Mouse (Mus musculus): ENCODE results near the gene Elf1.

Gene Elf1

DNA sequence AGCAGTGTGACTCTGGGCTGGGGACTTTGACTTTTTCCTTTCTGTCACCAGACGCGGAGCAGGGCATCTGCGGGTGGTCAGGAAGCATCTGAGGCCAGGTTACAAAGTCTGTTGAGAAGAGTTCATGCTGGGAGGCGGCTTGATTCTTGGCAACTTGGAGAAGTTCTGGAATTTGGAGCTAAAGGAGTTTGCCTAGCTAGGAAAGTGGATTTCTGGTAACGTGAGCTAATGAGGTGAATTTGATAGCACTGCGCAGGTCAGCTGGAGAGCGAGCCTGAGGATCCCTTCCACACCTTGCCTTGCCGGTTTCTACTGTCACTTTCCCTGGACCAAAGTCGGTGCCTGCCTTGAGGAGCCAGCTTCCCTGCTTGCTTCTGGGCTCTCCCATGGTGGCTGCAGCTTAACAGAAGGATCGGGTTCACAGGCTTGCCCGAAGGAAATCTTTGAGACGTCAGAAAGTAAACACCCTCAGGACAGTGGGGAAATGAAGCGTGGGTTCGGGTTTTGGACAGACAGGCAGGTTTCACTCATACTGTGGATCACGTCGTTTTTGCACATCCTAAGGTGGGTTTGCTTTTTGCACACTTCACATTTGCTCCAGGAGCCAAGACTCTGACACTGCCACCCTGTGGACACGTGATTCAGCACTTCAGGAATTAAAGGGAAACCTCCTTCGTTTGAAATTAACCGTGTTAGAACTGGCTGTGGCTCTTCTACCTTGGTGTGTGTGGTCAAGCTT lies 6.2 kb downstream of the Elf1 start:
- in situ Hi-C loops (cut with MboI; ENCODE audit: unreplicated experiment in 2 of 2) = loop anchor here in 1 of 2 experiments (10.0 kb wide), 1 partner anchor 78 kb away; no protein-coding TSS in a partner anchor

DNA sequence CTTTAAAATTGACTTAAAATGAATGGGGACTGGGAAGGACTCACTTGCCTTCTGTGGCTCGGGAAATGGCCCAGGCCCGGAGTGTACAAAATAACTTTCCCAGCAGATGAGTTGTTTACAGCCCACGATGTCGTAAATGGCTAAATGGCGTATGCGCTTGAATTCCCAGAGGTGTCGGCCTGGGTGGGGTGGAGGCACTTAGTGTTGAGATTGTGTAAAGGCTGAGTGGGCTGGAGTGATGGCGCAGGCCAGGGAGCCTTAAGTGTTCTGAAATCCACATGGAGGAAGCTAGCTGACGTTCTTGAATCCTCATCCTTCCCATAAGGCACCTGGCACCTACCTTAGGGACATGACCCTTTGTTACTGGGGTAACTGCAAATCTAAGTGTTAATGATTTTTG lies 7.5 kb downstream of the Elf1 start:
- in situ Hi-C loops (cut with MboI; ENCODE audit: unreplicated experiment in 2 of 2) = loop anchor here in 1 of 2 experiments (10.0 kb wide), 1 partner anchor 76 kb away; no protein-coding TSS in a partner anchor

DNA sequence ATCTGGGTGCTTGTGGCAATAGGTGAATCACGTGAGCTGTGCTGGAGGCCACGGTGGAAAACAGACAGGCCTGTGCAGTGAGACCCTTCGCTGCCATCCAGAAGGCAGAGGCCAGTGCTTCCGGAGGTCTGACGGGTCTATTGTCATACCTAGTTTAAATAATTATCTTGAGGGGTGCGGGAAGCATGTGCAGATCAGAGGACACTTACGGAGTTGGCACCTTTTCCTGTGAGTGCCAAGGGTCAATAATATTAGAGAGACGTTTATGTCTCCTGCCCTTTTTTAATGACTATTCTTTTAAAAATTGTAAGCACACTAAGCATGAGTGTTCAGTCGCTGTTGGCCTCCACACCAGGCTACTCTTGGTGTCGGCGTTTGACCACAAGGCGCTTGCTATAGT lies 8.2 kb downstream of the Elf1 start:
- in situ Hi-C loops (cut with MboI; ENCODE audit: unreplicated experiment in 2 of 2) = loop anchor here in 1 of 2 experiments (10.0 kb wide), 1 partner anchor 76 kb away; no protein-coding TSS in a partner anchor

DNA sequence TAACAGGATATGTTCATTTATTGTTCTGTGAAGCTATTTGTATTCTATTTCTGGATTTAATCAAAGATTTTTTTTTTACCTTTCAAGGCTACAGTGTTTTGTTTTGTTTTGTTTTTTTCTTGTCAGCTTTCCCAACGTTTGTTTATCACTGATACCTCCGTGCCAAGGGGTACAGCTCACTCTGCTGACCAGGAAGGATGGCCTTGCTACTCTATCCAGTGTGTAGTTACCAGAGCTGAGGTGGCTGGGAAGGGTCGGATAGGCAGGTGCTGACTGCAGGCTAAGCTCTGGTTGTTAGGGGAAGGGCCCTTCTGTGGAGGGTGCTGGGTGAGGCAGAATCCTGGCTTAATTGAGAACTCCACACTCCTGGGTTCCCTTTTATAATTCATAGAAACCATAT lies 9.3 kb downstream of the Elf1 start:
- in situ Hi-C loops (cut with MboI; ENCODE audit: unreplicated experiment in 2 of 2) = no loop called here

DNA sequence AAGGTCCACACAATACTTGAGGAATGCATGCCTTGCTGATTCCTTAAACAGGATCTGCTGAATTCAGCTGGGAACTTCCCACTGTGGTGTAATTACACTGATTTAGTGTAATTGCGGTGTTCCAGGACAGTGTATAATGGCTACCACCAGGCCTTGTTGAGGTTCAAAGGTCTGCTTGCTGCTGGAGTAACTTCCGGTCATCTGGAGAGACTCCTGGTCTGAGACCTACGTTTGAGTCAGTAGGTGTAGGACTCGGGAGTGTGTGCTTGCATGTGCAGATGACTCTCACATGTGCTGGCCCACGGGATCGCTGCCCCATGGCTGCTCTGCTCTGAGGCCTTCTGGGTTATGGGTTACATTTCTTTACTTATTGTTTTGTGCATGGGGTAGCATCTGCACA lies 13.4 kb downstream of the Elf1 start:
- in situ Hi-C loops (cut with MboI; ENCODE audit: unreplicated experiment in 2 of 2) = no loop called here

DNA sequence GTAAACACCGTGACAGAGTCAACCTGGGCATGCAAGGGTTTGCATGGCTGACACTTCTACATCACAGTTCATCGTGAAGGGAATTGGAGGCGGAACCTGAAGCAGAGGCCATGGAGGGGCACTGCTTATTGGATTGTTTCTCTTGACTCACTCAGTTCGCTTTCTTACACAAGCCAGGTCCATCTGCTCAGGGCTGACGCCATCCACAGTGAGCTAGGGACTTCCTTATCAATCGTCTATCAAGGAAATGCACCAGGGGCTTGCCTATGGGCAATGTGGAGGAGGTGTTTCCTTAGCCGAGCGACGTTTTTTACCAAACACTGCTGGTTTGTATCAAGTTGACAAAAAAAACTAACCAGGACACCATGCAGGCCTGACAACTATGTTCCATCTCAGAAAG lies 18.3 kb downstream of the Elf1 start:
- in situ Hi-C loops (cut with MboI; ENCODE audit: unreplicated experiment in 2 of 2) = no loop called here

DNA sequence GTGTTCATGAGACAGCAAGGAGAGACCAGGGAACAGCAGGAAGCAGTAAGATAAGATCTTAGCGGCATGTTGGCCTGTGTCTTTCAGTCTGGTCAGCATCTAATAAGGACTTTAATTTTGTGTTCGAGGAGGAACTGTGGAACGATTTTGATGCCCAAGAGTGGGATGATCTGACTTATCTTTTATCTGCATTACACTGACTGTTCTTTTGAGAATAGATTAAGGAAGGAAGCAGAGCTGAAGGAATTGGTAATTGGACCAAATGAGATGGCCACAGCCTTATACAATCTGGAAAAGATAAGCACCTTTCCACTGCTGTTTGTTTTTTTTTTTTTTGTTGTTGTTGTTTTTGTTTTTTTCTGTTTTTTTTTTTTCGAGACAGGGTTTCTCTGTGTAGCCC lies 19.8 kb downstream of the Elf1 start:
- in situ Hi-C loops (cut with MboI; ENCODE audit: unreplicated experiment in 2 of 2) = no loop called here

DNA sequence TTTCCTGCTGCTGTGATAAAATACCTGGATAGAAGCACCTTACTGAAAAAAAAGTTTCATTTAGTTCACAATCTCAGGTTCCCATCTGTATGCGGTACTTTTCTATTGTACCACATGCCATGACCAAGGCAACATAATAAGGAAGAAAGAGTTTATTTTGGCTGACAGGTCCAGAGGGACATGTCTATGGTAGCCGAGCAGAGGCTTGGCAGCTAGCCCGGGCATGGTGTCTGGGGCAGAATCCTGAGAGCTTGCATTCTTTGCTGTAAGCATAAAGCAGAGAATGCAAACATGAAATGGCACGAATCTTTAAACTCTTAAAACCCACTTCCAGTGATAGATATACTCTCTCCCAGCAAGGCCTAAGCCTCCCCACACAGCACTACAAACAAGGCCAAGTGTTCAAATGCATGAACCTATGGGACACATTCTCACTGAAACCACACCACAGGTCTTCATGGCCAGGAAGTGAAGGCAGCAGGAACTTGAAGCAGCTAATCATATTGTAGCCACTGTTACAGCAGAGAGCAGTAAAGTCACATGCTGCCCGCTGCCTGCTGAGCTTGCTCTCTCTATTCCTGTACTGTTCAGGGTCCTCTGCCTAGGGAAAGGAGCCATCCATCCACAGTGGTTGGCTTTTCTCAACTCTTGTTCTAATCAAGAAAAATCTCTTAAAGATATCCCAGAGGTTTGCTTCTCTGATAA lies 22.5 kb downstream of the Elf1 start:
- in situ Hi-C loops (cut with MboI; ENCODE audit: unreplicated experiment in 2 of 2) = no loop called here

DNA sequence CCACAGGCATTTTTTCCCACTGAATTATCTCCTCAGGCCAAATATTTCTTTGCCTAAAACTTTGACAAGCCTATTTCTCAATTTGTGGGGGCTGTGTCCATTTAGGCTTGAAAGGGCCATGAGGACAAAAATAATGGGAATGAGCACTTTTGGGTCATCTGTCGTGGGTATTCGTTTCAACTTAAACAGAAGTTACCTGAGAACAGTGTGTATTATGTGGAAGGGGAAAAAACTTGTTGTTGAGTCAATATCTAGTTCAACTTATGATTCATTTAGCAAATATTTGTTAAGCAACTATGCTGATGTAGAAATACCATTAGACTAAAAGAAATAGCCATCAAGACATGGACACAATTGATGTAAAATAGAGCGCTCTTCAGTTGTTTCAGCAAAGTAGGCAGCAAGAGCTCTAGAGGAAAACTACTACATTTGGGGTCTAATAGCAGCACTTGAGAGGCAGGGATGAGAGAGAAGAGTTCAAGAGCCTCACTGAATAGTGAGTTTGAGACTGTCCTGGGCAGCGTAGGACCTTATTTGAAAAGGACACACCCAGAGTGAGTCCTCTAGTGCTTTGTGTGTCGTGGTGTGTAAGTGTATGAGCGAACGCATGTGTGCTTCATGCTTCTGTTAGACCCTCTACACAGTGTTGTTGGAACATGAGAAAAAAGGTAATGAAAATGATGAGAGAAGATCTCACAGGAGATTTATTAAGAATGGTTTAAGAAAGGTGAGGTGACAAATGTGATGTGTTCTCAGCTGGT lies 23.4 kb downstream of the Elf1 start:
- in situ Hi-C loops (cut with MboI; ENCODE audit: unreplicated experiment in 2 of 2) = no loop called here

DNA sequence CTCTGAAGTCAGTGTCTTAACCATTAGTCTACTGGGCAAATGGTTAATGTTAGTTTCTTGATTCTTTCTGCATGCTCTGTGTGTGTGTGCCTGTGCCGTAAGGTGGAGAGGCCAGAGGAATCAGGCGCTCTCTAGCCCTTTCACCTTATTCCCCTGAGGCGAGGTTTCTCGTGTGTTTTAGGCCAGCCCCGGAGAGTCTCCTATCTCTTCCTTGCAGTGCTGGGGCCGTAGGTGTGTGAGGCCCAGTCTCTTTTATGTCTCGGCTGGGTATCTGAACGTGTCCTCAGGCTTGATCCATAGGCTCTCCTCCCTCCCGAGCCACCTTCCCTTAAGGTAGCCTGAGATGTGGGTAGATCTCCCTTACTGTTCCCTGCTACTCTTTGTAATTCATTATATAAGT lies 25.2 kb downstream of the Elf1 start:
- in situ Hi-C loops (cut with MboI; ENCODE audit: unreplicated experiment in 2 of 2) = no loop called here

DNA sequence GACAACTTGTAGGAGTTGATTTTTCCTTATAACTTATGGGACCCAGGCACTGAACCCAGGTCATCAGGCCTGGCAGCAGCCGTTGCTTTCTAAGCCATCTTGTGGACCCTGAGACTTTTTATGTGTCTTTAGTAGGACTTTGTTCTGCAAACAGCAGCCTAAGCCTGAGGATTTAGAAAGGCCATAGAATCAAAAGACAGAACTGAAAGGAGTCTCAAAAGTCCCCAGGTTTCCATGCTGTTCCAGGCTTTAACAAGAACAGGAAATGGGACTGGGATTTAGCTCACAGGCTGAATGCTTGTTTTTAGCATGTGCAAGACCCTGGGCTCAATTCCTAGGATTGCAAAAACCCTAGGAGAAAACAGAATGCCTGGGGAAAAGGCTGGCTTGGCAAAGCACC lies 26.9 kb downstream of the Elf1 start:
- in situ Hi-C loops (cut with MboI; ENCODE audit: unreplicated experiment in 2 of 2) = no loop called here

DNA sequence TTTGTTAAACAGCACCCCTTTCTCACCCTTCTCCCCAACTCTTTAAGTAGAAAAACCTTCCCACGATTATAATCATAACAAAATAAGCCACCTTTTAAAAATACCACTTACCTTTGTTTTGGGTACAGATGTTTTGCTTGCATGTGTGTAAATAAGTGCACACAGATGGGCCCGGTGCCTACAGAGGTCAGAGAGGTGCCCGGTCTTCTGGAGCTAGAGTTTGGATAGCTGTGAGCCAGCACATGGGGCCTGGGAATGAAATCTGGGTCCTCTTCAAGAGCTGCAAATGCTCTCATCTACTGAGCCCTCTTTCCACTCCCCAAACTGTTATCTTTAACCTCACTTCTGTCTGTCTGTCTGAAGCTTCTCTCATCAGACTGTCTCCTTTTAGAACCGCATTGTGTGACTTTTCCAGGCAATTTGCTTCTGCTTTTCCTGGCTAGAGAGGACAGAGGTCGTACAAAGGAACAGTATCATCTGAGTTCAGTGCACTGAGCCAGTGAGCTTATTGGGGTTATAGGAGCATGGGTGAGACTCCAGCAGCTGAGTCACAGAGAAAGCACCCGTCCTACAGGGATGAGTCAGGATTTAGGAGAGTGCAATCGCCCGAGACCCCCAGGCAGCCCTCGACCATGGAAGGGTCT lies 27.8 kb downstream of the Elf1 start:
- in situ Hi-C loops (cut with MboI; ENCODE audit: unreplicated experiment in 2 of 2) = no loop called here

DNA sequence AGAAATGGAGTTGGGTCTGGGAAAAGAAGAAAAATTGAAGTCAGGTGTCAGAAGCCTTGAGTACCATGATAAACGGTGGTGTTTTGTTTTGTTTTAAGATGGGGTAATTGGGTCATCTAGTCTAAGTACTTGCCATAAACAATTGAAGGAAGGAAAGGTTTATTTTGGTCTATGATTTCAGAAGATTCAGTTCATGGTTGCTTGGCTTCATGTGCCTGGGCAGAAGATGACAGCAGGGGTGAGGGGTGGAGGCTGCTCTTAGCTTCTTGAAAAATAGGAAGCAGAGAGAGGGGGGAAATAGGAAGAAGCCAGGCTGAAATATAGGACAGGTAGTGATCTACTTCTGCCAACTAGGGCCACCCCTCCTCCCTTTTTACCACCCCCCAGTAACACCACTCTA lies 30.5 kb downstream of the Elf1 start:
- in situ Hi-C loops (cut with MboI; ENCODE audit: unreplicated experiment in 2 of 2) = no loop called here

DNA sequence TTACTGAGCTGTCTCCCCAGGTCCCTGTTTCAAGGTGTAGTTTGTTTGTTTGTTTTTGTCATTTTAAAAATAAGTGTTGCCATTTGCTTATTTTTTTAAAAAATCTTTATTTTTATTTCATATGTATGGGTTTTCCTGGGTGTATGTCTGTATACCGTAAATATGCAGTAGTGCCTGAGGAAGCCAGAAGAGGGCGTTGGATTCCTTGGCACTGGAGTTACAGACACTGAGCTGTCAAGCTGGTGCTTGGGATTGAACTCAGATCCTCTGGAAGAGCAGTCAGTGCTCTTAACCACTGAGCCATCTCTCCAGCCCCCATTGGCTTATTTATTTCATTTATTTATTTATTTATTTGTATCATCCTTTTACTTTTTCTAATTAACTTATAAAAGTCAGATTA lies 33.0 kb downstream of the Elf1 start:
- in situ Hi-C loops (cut with MboI; ENCODE audit: unreplicated experiment in 2 of 2) = no loop called here

DNA sequence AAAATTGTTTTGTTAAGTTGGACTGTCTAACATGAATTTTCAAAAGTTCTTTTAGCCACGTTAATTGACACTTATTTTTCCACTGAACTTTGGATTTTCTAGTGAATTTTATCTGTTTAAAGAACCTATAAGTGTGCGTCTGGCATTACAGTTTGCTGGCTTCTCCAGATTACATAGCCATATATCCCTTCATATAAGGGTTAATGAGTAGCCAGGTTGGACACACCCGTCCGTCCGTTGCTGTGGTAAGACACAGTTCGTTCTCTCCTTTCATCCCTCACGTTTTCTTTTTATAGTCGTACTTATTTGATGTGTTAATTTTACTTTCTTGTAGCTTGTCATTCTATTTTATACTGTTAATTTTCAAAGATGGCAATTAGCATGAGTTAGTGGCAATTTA lies 34.1 kb downstream of the Elf1 start:
- in situ Hi-C loops (cut with MboI; ENCODE audit: unreplicated experiment in 2 of 2) = no loop called here

DNA sequence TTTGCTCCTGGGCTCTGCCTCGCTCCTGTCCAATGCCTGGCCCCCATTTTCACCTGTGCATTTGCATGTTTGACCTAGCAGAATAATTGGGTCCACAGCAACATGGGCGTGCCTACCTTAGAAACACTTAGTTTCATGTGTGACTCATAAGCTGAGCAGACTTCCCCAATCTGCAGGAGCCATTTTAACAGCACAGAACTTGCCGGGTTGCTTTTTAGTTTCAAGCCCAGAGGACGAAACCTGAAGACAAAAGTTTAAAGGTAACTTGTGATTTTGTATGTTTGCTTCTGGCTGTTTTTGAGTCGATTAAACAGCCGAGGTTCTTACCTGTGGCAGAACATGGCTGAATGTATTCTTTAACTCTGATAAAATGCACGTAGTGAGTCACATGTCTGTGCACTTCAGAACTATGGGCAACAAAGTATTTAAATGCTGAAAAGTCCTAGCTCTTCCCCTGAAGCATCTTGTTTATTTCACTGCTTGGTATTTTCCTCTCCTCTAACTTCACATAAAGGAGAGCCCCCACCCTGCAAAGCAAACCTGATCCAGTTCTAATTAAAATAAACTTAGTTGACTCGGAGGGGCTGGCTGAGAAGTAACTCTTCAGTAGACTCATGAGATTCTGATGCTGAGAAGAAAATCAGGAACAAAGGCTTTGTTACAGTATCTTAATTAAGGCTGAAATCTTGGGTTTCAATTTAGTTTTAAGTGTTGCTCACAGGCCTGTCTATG lies 34.7 kb downstream of the Elf1 start:
- in situ Hi-C loops (cut with MboI; ENCODE audit: unreplicated experiment in 2 of 2) = no loop called here

DNA sequence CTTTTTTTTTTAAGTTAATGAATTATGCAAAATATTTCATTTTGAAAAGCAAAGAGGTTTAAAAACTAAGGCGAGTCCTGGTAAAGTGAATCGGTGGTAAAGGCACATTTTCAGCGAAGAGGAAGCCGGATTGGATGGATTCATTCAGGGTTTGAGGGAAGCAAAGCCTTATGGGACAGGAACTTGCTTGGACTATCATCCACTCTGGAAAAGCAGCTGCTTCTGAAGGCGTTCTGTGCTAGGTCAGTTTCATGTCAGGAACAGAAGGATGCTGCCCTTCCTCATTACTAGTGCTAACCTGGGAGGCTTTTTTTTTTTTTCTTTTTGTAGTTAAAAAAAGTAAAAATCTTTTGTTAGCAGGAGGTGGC lies 35.2 kb downstream of the Elf1 start:
- in situ Hi-C loops (cut with MboI; ENCODE audit: unreplicated experiment in 2 of 2) = no loop called here

DNA sequence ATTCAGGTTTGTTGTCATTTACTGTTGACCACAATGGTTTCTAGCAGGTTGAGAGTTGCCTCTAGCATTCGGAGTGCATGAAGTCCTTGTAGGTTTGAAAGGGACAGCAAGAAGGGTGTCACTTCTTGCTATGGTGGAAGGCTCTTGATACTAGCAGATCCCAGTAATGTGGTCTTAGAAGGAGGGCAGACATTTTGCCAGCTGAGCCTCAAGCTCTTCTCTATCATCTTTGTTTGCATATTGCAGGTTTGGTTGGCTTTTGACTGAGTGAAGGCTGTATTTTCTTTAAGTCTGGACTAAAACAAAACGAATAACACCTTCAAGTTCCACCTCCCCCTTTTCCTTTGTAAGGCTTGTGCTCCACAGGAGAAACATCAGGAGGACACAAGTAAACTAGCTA lies 35.8 kb downstream of the Elf1 start:
- in situ Hi-C loops (cut with MboI; ENCODE audit: unreplicated experiment in 2 of 2) = no loop called here

DNA sequence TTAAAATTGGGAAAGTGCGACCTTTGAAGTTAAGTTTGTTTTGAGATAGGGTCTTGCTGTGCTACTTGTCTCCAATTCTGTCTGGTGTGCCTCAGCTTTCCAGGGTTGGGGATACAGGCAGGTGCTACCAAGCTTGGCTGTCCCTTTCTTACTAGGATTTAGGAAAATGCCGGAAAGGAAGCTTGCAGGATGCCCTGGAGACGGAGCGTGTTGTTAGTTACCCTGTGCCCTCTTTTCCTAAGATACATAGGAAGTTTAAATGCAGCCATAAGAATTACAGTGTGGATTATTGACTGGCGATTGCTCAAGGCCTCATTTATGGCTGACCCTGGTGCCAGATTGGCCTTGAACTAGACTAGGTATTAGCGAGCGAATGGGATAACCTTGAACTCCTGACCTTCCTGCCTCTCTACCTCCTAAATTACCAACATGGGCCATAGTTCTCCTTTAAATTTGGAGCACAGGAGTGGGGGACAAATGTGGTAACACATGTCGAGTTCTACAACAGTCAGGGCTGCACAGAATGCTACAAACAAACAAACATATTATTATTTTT lies 36.3 kb downstream of the Elf1 start:
- in situ Hi-C loops (cut with MboI; ENCODE audit: unreplicated experiment in 2 of 2) = no loop called here

DNA sequence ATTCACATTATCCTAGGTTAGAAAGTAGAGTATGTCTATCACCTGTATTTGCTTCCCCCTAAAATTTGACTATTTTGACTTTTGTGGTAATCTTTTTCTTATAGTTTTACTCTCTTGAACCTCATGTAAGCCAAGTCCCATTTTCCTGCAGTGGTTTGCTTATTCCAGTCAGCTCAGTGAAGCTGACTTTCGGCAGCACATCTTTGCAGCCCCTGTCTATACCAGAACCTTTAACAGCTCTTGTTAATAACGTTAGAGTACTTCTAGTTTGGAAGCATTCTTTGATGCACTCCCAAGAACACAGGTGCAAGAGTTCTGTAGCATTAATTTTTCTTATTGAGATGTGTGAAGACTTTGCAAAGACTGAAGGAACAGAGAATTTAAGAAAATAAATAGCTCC lies 37.1 kb downstream of the Elf1 start:
- in situ Hi-C loops (cut with MboI; ENCODE audit: unreplicated experiment in 2 of 2) = no loop called here

All from v-Abl transformed pro-B cells (cell line).